Mouse (Mus musculus): Measurements from ENCODE around the gene Cux1.

- no peak for TF ChIP-seq CTCF (IDR thresholded peaks at IDR 0.05; ENCODE audit: insufficient read depth, low read depth, low read length)
- no peak for TF ChIP-seq POLR2A (IDR thresholded peaks at IDR 0.05; ENCODE audit: insufficient read depth, low read depth, low read length)
These were observed 17.5 kb upstream of the Cux1 start for GRCm38 (mm10) chr5:136584676-136585285.

All from olfactory bulb, adult 2 months (tissue).